In the genomic region with DNA sequence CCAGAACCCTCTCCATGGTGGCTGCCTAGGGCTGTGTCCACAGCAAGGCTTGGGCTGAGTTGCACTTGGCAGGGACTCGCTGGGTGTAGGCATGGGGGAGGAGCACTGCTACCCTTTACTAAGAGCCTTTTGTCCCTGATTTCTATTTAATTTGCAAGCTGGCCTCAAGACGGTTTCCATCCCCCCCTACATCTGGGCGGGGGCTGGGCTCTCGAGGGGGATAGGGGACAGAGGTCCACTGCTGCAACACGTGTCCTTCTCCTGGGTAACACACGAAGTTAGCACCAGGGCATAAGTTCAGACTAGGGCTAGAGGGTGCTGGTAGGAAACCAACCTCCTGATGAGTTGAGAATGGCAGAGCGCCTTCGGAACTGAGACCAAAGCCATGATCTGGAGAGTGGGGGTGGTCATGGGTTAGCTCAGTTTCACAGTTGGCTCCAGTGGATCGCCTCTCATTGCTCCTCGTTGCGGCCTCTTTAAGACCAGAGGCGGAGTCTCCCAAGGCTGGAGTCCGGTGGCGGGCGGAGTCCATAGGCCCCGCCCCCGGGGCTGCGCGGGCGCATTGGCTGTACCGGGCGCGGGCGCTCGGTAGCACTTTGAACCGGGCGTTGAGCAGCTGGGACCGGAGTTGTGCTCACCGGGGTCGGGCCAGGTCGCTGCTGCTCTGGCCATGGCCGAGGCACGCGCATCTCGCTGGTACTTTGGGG, we compare ENCODE assay signal across 8 mouse cellular contexts. TPM values are rescaled to one million over a fixed set of nuclear protein-coding genes. Genes with fewer than 3 reads are reported as not detected.
DNase-seq lines count a peak whose midpoint lies in the region; ATAC-seq and TF ChIP-seq lines count a peak whose summit lies in the region.

A gene (plus strand): TSS at position 524 of the 707 bp plus-strand sequence.

- no peaks in the 10 kb centered on the region for H3K9me3 ChIP-seq in embryonic facial prominence, embryonic 15.5 days (replicated peaks)
- H3K9me3 ChIP-seq in limb, embryonic 12.5 days: no peaks in the 10 kb centered on the region
- no peaks in the 10 kb centered on the region for H3K9me3 ChIP-seq in midbrain, embryonic 14.5 days (ENCODE audit: control insufficient read depth, low read length)

- peak; percentile 86 for ATAC-seq in embryonic facial prominence, embryonic 15.5 days (ENCODE audit: insufficient number of reproducible peaks, low FRiP score, low TSS enrichment, low read depth)
- peak; percentile 74 for ATAC-seq in limb, embryonic 12.5 days (ENCODE audit: insufficient number of reproducible peaks, insufficient read depth, low FRiP score, low TSS enrichment, low read depth)
- ATAC-seq in midbrain, embryonic 14.5 days (ENCODE audit: low FRiP score, low TSS enrichment): peak; percentile 83

- peak within 1 kb of the TSS; percentile 89 for H3K4me3 ChIP-seq in bone marrow macrophage, adult 2 months (ENCODE audit: insufficient read depth, low read length)
- H3K4me3 ChIP-seq in embryonic facial prominence, embryonic 15.5 days (replicated peaks): peak within 1 kb of the TSS; percentile 95
- H3K4me3 ChIP-seq in limb, embryonic 12.5 days (replicated peaks): peak within 1 kb of the TSS; percentile 97
- peak within 1 kb of the TSS; percentile 87 for H3K4me3 ChIP-seq in midbrain, embryonic 14.5 days (replicated peaks; ENCODE audit: low read depth, low read length)

- no peaks in the 10 kb centered on the region for H3K27me3 ChIP-seq in embryonic facial prominence, embryonic 15.5 days
- H3K27me3 ChIP-seq in limb, embryonic 12.5 days: no peaks in the 10 kb centered on the region
- no peaks in the 10 kb centered on the region for H3K27me3 ChIP-seq in midbrain, embryonic 14.5 days (ENCODE audit: control insufficient read depth, insufficient read depth, low read length)

- H3K4me1 ChIP-seq in bone marrow macrophage, adult 2 months (ENCODE audit: control insufficient read depth, insufficient read depth, low read length): peaks cover 28% of the 10 kb centered on the region
- H3K4me1 ChIP-seq in embryonic facial prominence, embryonic 15.5 days: peaks cover 37% of the 10 kb centered on the region
- peaks cover 42% of the 10 kb centered on the region for H3K4me1 ChIP-seq in limb, embryonic 12.5 days (replicated peaks)
- H3K4me1 ChIP-seq in midbrain, embryonic 14.5 days (ENCODE audit: control insufficient read depth, insufficient read depth, low read length): peaks cover 17% of the 10 kb centered on the region

- H3K4me2 ChIP-seq in embryonic facial prominence, embryonic 15.5 days (replicated peaks): peak within 1 kb of the TSS; percentile 96
- peak within 1 kb of the TSS; percentile 96 for H3K4me2 ChIP-seq in limb, embryonic 12.5 days
- peak within 1 kb of the TSS; percentile 97 for H3K4me2 ChIP-seq in midbrain, embryonic 14.5 days (ENCODE audit: low read length)

- under 1% methylated on average over 35 of the region's 35 CpGs for WGBS in embryonic facial prominence, embryonic 15.5 days
- WGBS in limb, embryonic 12.5 days: 0% methylated on average over 35 of the region's 35 CpGs
- WGBS in midbrain, embryonic 14.5 days: under 1% methylated on average over 35 of the region's 35 CpGs

- H3K9ac ChIP-seq in embryonic facial prominence, embryonic 15.5 days: peak within 1 kb of the TSS; percentile 80
- peak within 1 kb of the TSS; percentile 90 for H3K9ac ChIP-seq in limb, embryonic 12.5 days (replicated peaks)
- peak within 1 kb of the TSS; percentile 75 for H3K9ac ChIP-seq in midbrain, embryonic 14.5 days (replicated peaks; ENCODE audit: low read length)

- peak within 1 kb of the TSS; percentile 74 for H3K27ac ChIP-seq in bone marrow macrophage, adult 2 months (ENCODE audit: insufficient read depth, low read depth, low read length)
- H3K27ac ChIP-seq in embryonic facial prominence, embryonic 15.5 days (replicated peaks): peak within 1 kb of the TSS; percentile 85
- peak within 1 kb of the TSS; percentile 89 for H3K27ac ChIP-seq in limb, embryonic 12.5 days
- peak within 1 kb of the TSS; percentile 72 for H3K27ac ChIP-seq in midbrain, embryonic 14.5 days (replicated peaks; ENCODE audit: low read depth, low read length)

- no peak for TF ChIP-seq POLR2A in bone marrow macrophage, adult 2 months (IDR thresholded peaks at IDR 0.05; ENCODE audit: borderline replicate concordance, low read depth, low read length)

- peaks cover 44% of the 10 kb centered on the region for H3K36me3 ChIP-seq in embryonic facial prominence, embryonic 15.5 days
- peaks cover 58% of the 10 kb centered on the region for H3K36me3 ChIP-seq in limb, embryonic 12.5 days
- H3K36me3 ChIP-seq in midbrain, embryonic 14.5 days (ENCODE audit: control insufficient read depth, insufficient read depth, low read length): peaks cover 48% of the 10 kb centered on the region

- no peak for TF ChIP-seq CTCF in bone marrow macrophage, adult 2 months (IDR thresholded peaks at IDR 0.05; ENCODE audit: low read depth, low read length)

- DNase-seq in A20 (ENCODE audit: low read depth, low spot score): peak; percentile 93
- DNase-seq in heart, adult 8-10 months (ENCODE audit: low spot score): peak; percentile 90
- peak; percentile 93 to 94 for DNase-seq in kidney, adult 8-10 months
- peak; percentile 94 for DNase-seq in midbrain, embryonic 14.5 days
- peak; percentile 74 to 87 for DNase-seq in spleen, adult 18-20 months

RNA-seq across cellular contexts. Expression of the gene that starts here (rescaled TPM):
- polyA plus RNA-seq in bone marrow macrophage, adult 2 months (2012; ENCODE audit: insufficient read depth, insufficient read length, missing spikeins): 62.9 and 65.6 TPM in 2 replicates
- 47.3 and 53.6 TPM in 2 replicates for polyA plus RNA-seq in embryonic facial prominence, embryonic 15.5 days (2015; fragmentation: Nextera tagmentation; extraction: Ambion mirVana)
- 10 to 100 TPM; 13.7 to 19.4 (median 16.0) TPM for total RNA-seq in heart, adult 8-10 months (2022)
- polyA plus RNA-seq in limb, embryonic 12.5 days (2016; fragmentation: Nextera tagmentation; extraction: Ambion mirVana): 54.6 and 59.8 TPM in 2 replicates
- polyA plus RNA-seq in midbrain, embryonic 14.5 days (2014; fragmentation: Nextera tagmentation; extraction: Ambion mirVana): 23.6 and 28.4 TPM in 2 replicates

Comparison
In these comparisons a context has a peak if more than half of its experiments do, and no peak if none do; other contexts are left out.
1. Peak in every context shown above with its lines: DNase-seq, ATAC-seq, H3K4me3 ChIP-seq and H3K27ac ChIP-seq.